Mouse (Mus musculus): ENCODE results near the gene Gm17324.

DNA sequence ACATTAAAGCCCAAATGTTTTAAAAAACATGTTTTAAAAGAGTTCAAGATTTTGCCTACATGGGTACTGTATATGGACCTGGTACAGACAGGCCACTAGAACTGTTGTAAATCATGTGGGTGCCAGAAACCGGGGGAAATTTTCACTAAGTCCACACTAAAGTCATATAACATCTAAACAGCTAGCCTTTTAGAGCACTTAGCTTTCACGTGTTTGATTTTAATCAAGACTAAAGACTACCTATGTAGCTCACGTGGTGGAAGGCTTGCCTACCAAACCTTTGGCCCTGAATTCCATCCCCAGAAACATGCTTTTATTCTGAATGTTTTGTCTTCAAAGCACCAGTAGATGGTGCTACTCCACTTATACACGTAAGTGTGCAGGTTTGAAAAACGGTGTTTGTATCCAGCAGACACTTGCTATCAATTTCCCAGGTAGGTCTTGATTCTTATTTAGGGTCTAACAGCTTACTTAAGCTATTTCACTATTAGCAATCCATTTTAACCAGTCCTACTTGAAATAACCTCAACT is 28.5 kb upstream of the Gm17324 start:
- TF ChIP-seq CTCF (IDR thresholded peaks at IDR 0.05; ENCODE audit: borderline replicate concordance, insufficient read depth, low read depth, low read length) (peak; percentile 41; the same call in 1 of the 2 replicates), POLR2A (IDR thresholded peaks at IDR 0.05; ENCODE audit: borderline replicate concordance, insufficient read depth, low read length) (no peak)

Measured in cerebellum, adult 2 months (tissue).